Mouse (Mus musculus): ENCODE data around the gene Hilpda. TPM values are rescaled to one million over a fixed set of nuclear protein-coding genes. Genes with fewer than 3 reads are reported as not detected.

Gene Hilpda
- polyA plus RNA-seq, 1 experiment from 2014 or later: 41.7 TPM

GRCm38 (mm10) chr6:29287944-29288343 is 15.7 kb downstream of the Hilpda start:
- WGBS: 68% methylated on average over 5 of the region's 5 CpGs
- no peak overlapping the region for H3K27ac ChIP-seq (ENCODE audit: low read length)
- no peak for ATAC-seq (ENCODE audit: low read depth)

GRCm38 (mm10) chr6:29288651-29289050 is 16.4 kb downstream of the Hilpda start:
- 58% methylated on average over 6 of the region's 6 CpGs for WGBS
- no peaks in the 10 kb centered on the region for H3K9me3 ChIP-seq (ENCODE audit: control insufficient read depth, low read length)
- no peak for ATAC-seq (ENCODE audit: low read depth)
- no peaks in the 10 kb centered on the region for H3K36me3 ChIP-seq (ENCODE audit: control insufficient read depth, insufficient read depth, low read length)
- H3K9ac ChIP-seq (ENCODE audit: low read length): no peak overlapping the region
- H3K4me3 ChIP-seq (ENCODE audit: low read length): no peak overlapping the region
- no peak overlapping the region for H3K27ac ChIP-seq (ENCODE audit: low read length)
- no peaks in the 10 kb centered on the region for H3K4me1 ChIP-seq (replicated peaks; ENCODE audit: control insufficient read depth, insufficient read depth, low read length)
- H3K4me2 ChIP-seq (ENCODE audit: low read depth, low read length): no peak overlapping the region
- H3K27me3 ChIP-seq (ENCODE audit: control insufficient read depth, insufficient read depth, low read depth, low read length): no peaks in the 10 kb centered on the region

More at GRCm38 (mm10) chr6:29287944-29288343, 15.7 kb downstream of the Hilpda start:
- no peak overlapping the region for H3K9ac ChIP-seq (ENCODE audit: low read length)
- H3K9me3 ChIP-seq (ENCODE audit: control insufficient read depth, low read length): no peaks in the 10 kb centered on the region
- no peak overlapping the region for H3K4me2 ChIP-seq (ENCODE audit: low read depth, low read length)
- no peaks in the 10 kb centered on the region for H3K36me3 ChIP-seq (ENCODE audit: control insufficient read depth, insufficient read depth, low read length)
- H3K27me3 ChIP-seq (ENCODE audit: control insufficient read depth, insufficient read depth, low read depth, low read length): no peaks in the 10 kb centered on the region
- no peaks in the 10 kb centered on the region for H3K4me1 ChIP-seq (replicated peaks; ENCODE audit: control insufficient read depth, insufficient read depth, low read length)
- H3K4me3 ChIP-seq (ENCODE audit: low read length): no peak overlapping the region

- Histone ChIP-seq H3K27me3 (ENCODE audit: control insufficient read depth, insufficient read depth, low read depth, low read length) (no peaks in the 10 kb centered on the region), H3K9me3 (ENCODE audit: control insufficient read depth, low read length) (0 out of 2 replicates have a peak, but pooled peaks cover 2% of the 10 kb centered on the region), H3K36me3 (ENCODE audit: control insufficient read depth, insufficient read depth, low read length) (no peaks in the 10 kb centered on the region), H3K4me2 (ENCODE audit: low read depth, low read length) (no peak overlapping the region), H3K27ac (ENCODE audit: low read length) (no peak overlapping the region), H3K4me1 (replicated peaks; ENCODE audit: control insufficient read depth, insufficient read depth, low read length) (no peaks in the 10 kb centered on the region), H3K9ac (ENCODE audit: low read length) (no peak overlapping the region), H3K4me3 (ENCODE audit: low read length) (no peak overlapping the region)
- WGBS: 32% methylated on average over 2 of the region's 2 CpGs
- ATAC-seq (ENCODE audit: low read depth): no peak
Observed at GRCm38 (mm10) chr6:29299112-29299511, 26.8 kb downstream of the Hilpda start.

GRCm38 (mm10) chr6:29303251-29303650 is 31.0 kb downstream of the Hilpda start:
- Histone ChIP-seq H3K27ac (ENCODE audit: low read length) (no peak overlapping the region), H3K4me3 (ENCODE audit: low read length) (no peak overlapping the region), H3K9me3 (ENCODE audit: control insufficient read depth, low read length) (0 out of 2 replicates have a peak, but pooled peaks cover 4% of the 10 kb centered on the region), H3K36me3 (ENCODE audit: control insufficient read depth, insufficient read depth, low read length) (no peaks in the 10 kb centered on the region), H3K27me3 (ENCODE audit: control insufficient read depth, insufficient read depth, low read depth, low read length) (no peaks in the 10 kb centered on the region), H3K4me1 (replicated peaks; ENCODE audit: control insufficient read depth, insufficient read depth, low read length) (no peaks in the 10 kb centered on the region), H3K4me2 (ENCODE audit: low read depth, low read length) (no peak overlapping the region), H3K9ac (ENCODE audit: low read length) (no peak overlapping the region)
- ATAC-seq (ENCODE audit: low read depth): no peak

GRCm38 (mm10) chr6:29303726-29304125 is 31.4 kb downstream of the Hilpda start:
- Histone ChIP-seq H3K9me3 (ENCODE audit: control insufficient read depth, low read length) (0 out of 2 replicates have a peak, but pooled peaks cover 4% of the 10 kb centered on the region), H3K4me2 (ENCODE audit: low read depth, low read length) (no peak overlapping the region), H3K4me3 (ENCODE audit: low read length) (no peak overlapping the region), H3K27me3 (ENCODE audit: control insufficient read depth, insufficient read depth, low read depth, low read length) (no peaks in the 10 kb centered on the region), H3K36me3 (ENCODE audit: control insufficient read depth, insufficient read depth, low read length) (no peaks in the 10 kb centered on the region), H3K4me1 (replicated peaks; ENCODE audit: control insufficient read depth, insufficient read depth, low read length) (no peaks in the 10 kb centered on the region), H3K9ac (ENCODE audit: low read length) (no peak overlapping the region), H3K27ac (ENCODE audit: low read length) (no peak overlapping the region)
- 29% methylated on average over 5 of the region's 5 CpGs for WGBS
- no peak for ATAC-seq (ENCODE audit: low read depth)

- Histone ChIP-seq H3K4me2 (ENCODE audit: low read depth, low read length) (no peak overlapping the region), H3K9ac (ENCODE audit: low read length) (no peak overlapping the region), H3K36me3 (ENCODE audit: control insufficient read depth, insufficient read depth, low read length) (no peaks in the 10 kb centered on the region), H3K4me3 (ENCODE audit: low read length) (no peak overlapping the region), H3K27ac (ENCODE audit: low read length) (no peak overlapping the region), H3K9me3 (ENCODE audit: control insufficient read depth, low read length) (0 out of 2 replicates have a peak, but pooled peaks cover 2% of the 10 kb centered on the region), H3K4me1 (replicated peaks; ENCODE audit: control insufficient read depth, insufficient read depth, low read length) (no peaks in the 10 kb centered on the region), H3K27me3 (ENCODE audit: control insufficient read depth, insufficient read depth, low read depth, low read length) (no peaks in the 10 kb centered on the region)
- WGBS: 90% methylated on average over 4 of the region's 4 CpGs
- no peak for ATAC-seq (ENCODE audit: low read depth)
Observed at GRCm38 (mm10) chr6:29305462-29305861, 33.2 kb downstream of the Hilpda start.

- Histone ChIP-seq H3K4me3 (ENCODE audit: low read length) (no peak overlapping the region), H3K9me3 (ENCODE audit: control insufficient read depth, low read length) (0 out of 2 replicates have a peak, but pooled peaks cover 2% of the 10 kb centered on the region), H3K9ac (ENCODE audit: low read length) (no peak overlapping the region), H3K36me3 (ENCODE audit: control insufficient read depth, insufficient read depth, low read length) (no peaks in the 10 kb centered on the region), H3K4me2 (ENCODE audit: low read depth, low read length) (no peak overlapping the region), H3K4me1 (replicated peaks; ENCODE audit: control insufficient read depth, insufficient read depth, low read length) (no peaks in the 10 kb centered on the region), H3K27ac (ENCODE audit: low read length) (no peak overlapping the region), H3K27me3 (ENCODE audit: control insufficient read depth, insufficient read depth, low read depth, low read length) (no peaks in the 10 kb centered on the region)
- ATAC-seq (ENCODE audit: low read depth): no peak
- 80% methylated on average over 16 of the region's 16 CpGs for WGBS
Observed at GRCm38 (mm10) chr6:29308846-29309605, 36.7 kb downstream of the Hilpda start.

- no peak for ATAC-seq (ENCODE audit: low read depth)
- no peaks in the 10 kb centered on the region for H3K4me1 ChIP-seq (replicated peaks; ENCODE audit: control insufficient read depth, insufficient read depth, low read length)
- H3K4me3 ChIP-seq (ENCODE audit: low read length): no peak overlapping the region
- H3K9ac ChIP-seq (ENCODE audit: low read length): no peak overlapping the region
- no peak overlapping the region for H3K27ac ChIP-seq (ENCODE audit: low read length)
- no peaks in the 10 kb centered on the region for H3K27me3 ChIP-seq (ENCODE audit: control insufficient read depth, insufficient read depth, low read depth, low read length)
- WGBS: 62% methylated on average over 14 of the region's 14 CpGs
- H3K9me3 ChIP-seq (ENCODE audit: control insufficient read depth, low read length): no peaks in the 10 kb centered on the region
- no peaks in the 10 kb centered on the region for H3K36me3 ChIP-seq (ENCODE audit: control insufficient read depth, insufficient read depth, low read length)
- no peak overlapping the region for H3K4me2 ChIP-seq (ENCODE audit: low read depth, low read length)
Observed at GRCm38 (mm10) chr6:29313690-29314202, 41.5 kb downstream of the Hilpda start.

- no peak overlapping the region for H3K27ac ChIP-seq (ENCODE audit: low read length)
- no peak overlapping the region for H3K9ac ChIP-seq (ENCODE audit: low read length)
- no peaks in the 10 kb centered on the region for H3K4me1 ChIP-seq (replicated peaks; ENCODE audit: control insufficient read depth, insufficient read depth, low read length)
- no peaks in the 10 kb centered on the region for H3K9me3 ChIP-seq (ENCODE audit: control insufficient read depth, low read length)
- no peak overlapping the region for H3K4me3 ChIP-seq (ENCODE audit: low read length)
- WGBS: 65% methylated on average over 2 of the region's 2 CpGs
- H3K36me3 ChIP-seq (ENCODE audit: control insufficient read depth, insufficient read depth, low read length): no peaks in the 10 kb centered on the region
- no peaks in the 10 kb centered on the region for H3K27me3 ChIP-seq (ENCODE audit: control insufficient read depth, insufficient read depth, low read depth, low read length)
- ATAC-seq (ENCODE audit: low read depth): no peak
- H3K4me2 ChIP-seq (ENCODE audit: low read depth, low read length): no peak overlapping the region
Observed at GRCm38 (mm10) chr6:29317286-29317685, 45.0 kb downstream of the Hilpda start.

Measured in lung, embryonic 16.5 days (tissue).